29 mouse cellular contexts compared by ENCODE assay signal in the genomic region with DNA sequence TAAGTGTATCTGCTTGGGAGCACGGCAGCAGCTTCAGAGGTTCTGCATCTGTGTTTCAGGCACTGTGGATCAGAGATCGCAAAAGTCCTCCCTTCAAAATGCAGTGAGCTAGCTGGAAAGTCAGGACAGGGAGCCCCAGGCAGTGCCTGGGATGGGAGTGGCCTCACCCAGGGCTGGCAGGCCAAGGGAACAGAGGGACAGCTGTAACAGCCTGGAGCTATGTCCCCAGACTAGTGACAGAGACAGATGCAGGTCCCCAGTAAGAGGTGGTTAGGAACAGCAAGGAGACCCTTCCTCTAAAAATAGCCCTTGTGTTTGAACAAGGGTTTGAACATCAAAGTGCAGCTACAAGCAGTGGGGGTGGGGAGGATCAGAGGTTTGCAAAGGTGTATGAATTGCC. TPM values are rescaled to one million over a fixed set of nuclear protein-coding genes. Genes with fewer than 3 reads are reported as not detected.
A peak's percentile ranks its signal among the peaks of the same experiment; 100 is the strongest.
DNase-seq lines count a peak whose midpoint lies in the region; ATAC-seq and TF ChIP-seq lines count a peak whose summit lies in the region.
"Had no signal": no experiment of that assay in that cellular context is flagged by ENCODE, and none has a peak within 500 bp of the region (broad histone marks: within the 10 kb centered on the region; RNA-seq: fewer than 3 reads in every experiment).

No protein-coding gene starts in this region.

- no peak overlapping the region for H3K4me3 ChIP-seq in heart, embryonic 10.5 days
- no peak overlapping the region for H3K4me3 ChIP-seq in kidney, embryonic 16.5 days (ENCODE audit: low read length)
- no peak overlapping the region for H3K4me3 ChIP-seq in myocyte
- H3K4me3 ChIP-seq in hindbrain, embryonic 16.5 days (ENCODE audit: low read length) = no peak overlapping the region
- H3K4me3 ChIP-seq: forebrain, embryonic 10.5 days; forebrain, embryonic 15.5 days; gastrocnemius, adult 2 months; heart, embryonic 15.5 days; hindbrain, embryonic 10.5 days; hindbrain, embryonic 15.5 days had no signal

- 46% methylated on average over 2 of the region's 2 CpGs for WGBS in heart, embryonic 10.5 days
- WGBS in kidney, embryonic 16.5 days = 44% methylated on average over 2 of the region's 2 CpGs
- WGBS in hindbrain, embryonic 16.5 days = 78% methylated on average over 2 of the region's 2 CpGs

- no peak overlapping the region for H3K4me2 ChIP-seq in kidney, embryonic 16.5 days (replicated peaks; ENCODE audit: low read depth, low read length)
- peak overlapping the region; percentile 46 for H3K4me2 ChIP-seq in myocyte (ENCODE audit: low read depth)
- H3K4me2 ChIP-seq in hindbrain, embryonic 16.5 days (ENCODE audit: low read length) = no peak overlapping the region
- H3K4me2 ChIP-seq: forebrain, embryonic 15.5 days; heart, embryonic 15.5 days; hindbrain, embryonic 15.5 days; midbrain, embryonic 11.5 days had no signal

- intact Hi-C loops in heart, postnatal 14 days (cut with DNase I) = no loop called here

- H3K27me3 ChIP-seq in heart, embryonic 10.5 days (ENCODE audit: insufficient read depth, poor library complexity, severe bottlenecking) = no peaks in the 10 kb centered on the region
- H3K27me3 ChIP-seq in kidney, embryonic 16.5 days (ENCODE audit: insufficient read depth, low read length) = no peaks in the 10 kb centered on the region
- no peaks in the 10 kb centered on the region for H3K27me3 ChIP-seq in myocyte (ENCODE audit: control insufficient read depth, insufficient read depth, insufficient read length)
- H3K27me3 ChIP-seq in hindbrain, embryonic 16.5 days (replicated peaks; ENCODE audit: control insufficient read depth, insufficient read depth, low read length) = no peaks in the 10 kb centered on the region
- H3K27me3 ChIP-seq: forebrain, embryonic 15.5 days; heart, embryonic 15.5 days; hindbrain, embryonic 15.5 days had no signal

- H3K9me3 ChIP-seq in heart, embryonic 10.5 days = 0 out of 2 replicates have a peak, but pooled peaks cover 2% of the 10 kb centered on the region
- peaks cover 5% of the 10 kb centered on the region; the same call in 1 of the 2 replicates for H3K9me3 ChIP-seq in kidney, embryonic 16.5 days (ENCODE audit: low read length)
- no peaks in the 10 kb centered on the region for H3K9me3 ChIP-seq in hindbrain, embryonic 16.5 days (ENCODE audit: control insufficient read depth, low read length)
- H3K9me3 ChIP-seq: forebrain, embryonic 10.5 days; forebrain, embryonic 15.5 days; heart, embryonic 15.5 days; hindbrain, embryonic 10.5 days; hindbrain, embryonic 15.5 days had no signal

- peaks cover 14% of the 10 kb centered on the region for H3K36me3 ChIP-seq in heart, embryonic 10.5 days
- peaks cover 6% of the 10 kb centered on the region; the same call in 1 of the 2 replicates for H3K36me3 ChIP-seq in kidney, embryonic 16.5 days (ENCODE audit: insufficient read depth, low read length)
- H3K36me3 ChIP-seq in myocyte (ENCODE audit: control insufficient read depth, insufficient read depth) = no peaks in the 10 kb centered on the region
- H3K36me3 ChIP-seq in hindbrain, embryonic 16.5 days (ENCODE audit: control insufficient read depth, insufficient read depth, low read length) = no peaks in the 10 kb centered on the region
- H3K36me3 ChIP-seq: forebrain, embryonic 10.5 days; forebrain, embryonic 15.5 days; hindbrain, embryonic 10.5 days; hindbrain, embryonic 15.5 days had no signal

- H3K9ac ChIP-seq in kidney, embryonic 16.5 days (replicated peaks; ENCODE audit: low read length) = 0 out of 2 replicates have a peak overlapping the region, but pooled peaks have one; percentile 12
- H3K9ac ChIP-seq in hindbrain, embryonic 16.5 days (ENCODE audit: low read depth, low read length) = no peak overlapping the region
- H3K9ac ChIP-seq: forebrain, embryonic 15.5 days; heart, embryonic 15.5 days; hindbrain, embryonic 15.5 days; liver, postnatal 0 days had no signal

- no peak for ATAC-seq in kidney, embryonic 16.5 days (ENCODE audit: low FRiP score, low TSS enrichment)
- ATAC-seq in hindbrain, embryonic 16.5 days = no peak
- ATAC-seq: CD4-positive, CD25-positive, alpha-beta regulatory T cell, adult 4 months; forebrain, embryonic 15.5 days; liver, postnatal 0 days had no signal

- H3ac ChIP-seq in myocyte (ENCODE audit: control insufficient read depth, insufficient read length) = no peak overlapping the region

- H3K27ac ChIP-seq in heart, embryonic 10.5 days = peak overlapping the region; percentile 43; the same call in 1 of the 2 replicates
- H3K27ac ChIP-seq in kidney, embryonic 16.5 days (ENCODE audit: low read length) = no peak overlapping the region
- no peak overlapping the region for H3K27ac ChIP-seq in hindbrain, embryonic 16.5 days (ENCODE audit: low read depth, low read length)
- H3K27ac ChIP-seq: forebrain, embryonic 10.5 days; forebrain, embryonic 15.5 days; gastrocnemius, adult 2 months; heart, embryonic 15.5 days; hindbrain, embryonic 10.5 days; hindbrain, embryonic 15.5 days; stomach, postnatal 0 days had no signal

- no peak for TF ChIP-seq POLR2A in myocyte (IDR thresholded peaks at IDR 0.05; ENCODE audit: insufficient read length, low read depth)

- peaks cover 51% of the 10 kb centered on the region for H3K4me1 ChIP-seq in heart, embryonic 10.5 days
- H3K4me1 ChIP-seq in kidney, embryonic 16.5 days (ENCODE audit: insufficient read depth, low read length) = peaks cover 47% of the 10 kb centered on the region
- peaks cover 8% of the 10 kb centered on the region; the same call in 1 of the 2 replicates for H3K4me1 ChIP-seq in hindbrain, embryonic 16.5 days (ENCODE audit: control insufficient read depth, insufficient read depth, low read depth, low read length)

- H3K79me2 ChIP-seq in myocyte (ENCODE audit: control insufficient read depth, insufficient read depth) = peaks cover 35% of the 10 kb centered on the region

- no peak for DNase-seq in heart, embryonic 10.5 days (ENCODE audit: low spot score)
- DNase-seq in heart, postnatal 14 days = no peak
- no peak for DNase-seq in kidney, adult 18-20 months
- DNase-seq in thymus, postnatal 25 days = peak; percentile 9
- no peak for DNase-seq in thymus, postnatal 36 days
- DNase-seq: cerebellum, adult 2 months; cerebellum, postnatal 25 days; gastrocnemius, adult 2 months; kidney, adult 11 months; kidney, postnatal 10 days; layer of hippocampus, postnatal 36 days; left cerebral cortex, postnatal 4 days; liver, postnatal 0 days; lung, postnatal 36 days; right cerebral cortex, adult 18-20 months; right cerebral cortex, postnatal 4 days; thymus, adult 18-20 months; thymus, postnatal 4 days had no signal

TF ChIP-seq in myocyte, 11 proteins besides CTCF, POLR2A, EP300 and RAD21:
- TF ChIP-seq MYOG (IDR thresholded peaks at IDR 0.05; ENCODE audit: control insufficient read depth in 1 of 3, insufficient read depth in 1 of 3, insufficient read length in 2 of 3, low read depth in 2 of 3) = peak; percentile 68 to 94 (median 80)
- peak; percentile 56 for TF ChIP-seq TCF12 (IDR thresholded peaks at IDR 0.05; ENCODE audit: insufficient read depth, poor library complexity, severe bottlenecking)
- no peak for TF ChIP-seq USF1 (IDR thresholded peaks at IDR 0.05; ENCODE audit: low read depth)
- TF ChIP-seq POLR2AphosphoS2 (IDR thresholded peaks at IDR 0.05; ENCODE audit: insufficient read length, low read depth) = no peak
- TF ChIP-seq CEBPB (IDR thresholded peaks at IDR 0.05; ENCODE audit: insufficient read depth, poor library complexity, severe bottlenecking) = no peak
- TF ChIP-seq MYOD1 (IDR thresholded peaks at IDR 0.05; ENCODE audit: control insufficient read depth in 1 of 3, insufficient read length in 2 of 3, low read depth in 2 of 3) = peak; percentile 58 to 93 (median 75)
- TF ChIP-seq TCF3 (IDR thresholded peaks at IDR 0.05; ENCODE audit: insufficient read length, low read depth) = peak; percentile 57
- no peak for TF ChIP-seq MAX (IDR thresholded peaks at IDR 0.05; ENCODE audit: low read depth)

RNA-seq across cellular contexts. Expression of gene Lrch1, which starts 23.6 kb away (rescaled TPM):
- 10.1 and 14.4 TPM in 2 replicates for polyA plus RNA-seq in heart, embryonic 10.5 days (2016; fragmentation: Nextera tagmentation; extraction: Ambion mirVana)
- 10 to 100 TPM; 17.5 to 18.5 TPM for total RNA-seq in heart, postnatal 14 days (2021)
- polyA plus RNA-seq in kidney, embryonic 16.5 days (2015; fragmentation: Nextera tagmentation; extraction: Ambion mirVana) = 18.3 and 24.5 TPM in 2 replicates
- polyA plus RNA-seq in myocyte (2012; fragmentation: generic; extraction: Trizol) = 9.9 TPM
- polyA plus RNA-seq in hindbrain, embryonic 16.5 days (2015; fragmentation: Nextera tagmentation; extraction: Ambion mirVana) = 15.4 and 23.6 TPM in 2 replicates
